Mouse (Mus musculus) ES-Bruce4 (cell line): ENCODE measurements around the gene 4930469K13Rik.

Source experiments
- CTCF ChIP-seq: IDR thresholded peaks from one replicate; pipeline ENCODE4 v1.8.1; 2011; ENCODE audit warnings: low read depth, low read length
- EP300 ChIP-seq: IDR thresholded peaks from 2 replicates; pipeline ENCODE4 v1.6.1; 2011; ENCODE audit warnings: low read depth, low read length; ENCODE audit not compliant: insufficient read depth
- POLR2A ChIP-seq: IDR thresholded peaks from one replicate; pipeline ENCODE4 v1.8.1; 2011; ENCODE audit warnings: low read length; ENCODE audit not compliant: insufficient read depth

DNA sequence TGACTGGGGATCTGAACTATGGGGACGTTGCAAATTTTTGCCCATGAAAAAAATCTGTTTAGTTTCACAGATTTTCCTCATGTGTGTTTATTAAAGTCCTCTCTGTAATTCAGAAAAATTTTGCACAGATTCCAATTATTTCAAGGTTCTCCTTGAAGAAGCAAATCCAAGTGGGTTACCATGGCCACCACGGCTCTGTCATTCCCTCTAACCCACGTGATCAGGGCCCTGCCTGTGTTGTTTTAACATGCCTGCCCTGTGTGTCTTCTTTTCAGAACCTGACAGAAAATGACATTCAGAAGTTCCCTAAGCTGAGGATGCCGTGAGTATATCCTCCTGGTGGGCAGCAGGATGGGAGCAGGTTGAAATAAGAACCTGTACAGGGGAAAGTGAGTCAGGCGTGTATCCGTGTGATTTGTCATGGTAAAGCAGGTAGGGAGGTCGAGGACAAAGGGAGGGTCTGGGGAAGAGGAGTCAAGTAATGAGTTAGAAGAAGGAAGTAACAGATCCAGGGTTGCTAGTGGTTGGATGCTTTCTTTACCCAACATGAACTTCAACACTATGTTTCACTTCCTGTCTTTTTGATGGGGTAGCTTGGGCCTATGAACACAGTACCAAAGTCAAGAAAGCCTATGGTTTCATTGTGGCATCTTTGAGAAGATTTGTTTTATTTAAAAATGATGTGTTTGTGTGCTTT lies 44.2 kb downstream of the 4930469K13Rik start:
- TF ChIP-seq POLR2A: no peak
- no peak for TF ChIP-seq CTCF
- TF ChIP-seq EP300: no peak
